Mouse (Mus musculus) forebrain, embryonic 11.5 days (tissue): ENCODE results near the gene Elmo2. TPM values are rescaled to one million over a fixed set of nuclear protein-coding genes. Genes with fewer than 3 reads are reported as not detected.

Experiments used
- ATAC-seq: fragments of 200-750 bp; cut with Nextera tagmentation; replicated peaks from 2 replicates; pipeline ENCODE4 v1.8.0; 2017; ENCODE audit warnings: moderate TSS enrichment; ENCODE audit not compliant: low FRiP score
- DNase-seq: peaks from one replicate; pipeline ENCODE4 v3.0.0-alpha.2; 2017; ENCODE audit warnings: low spot score
- H3K27ac ChIP-seq: fragments of 300-500 bp; sonication (generic); 2 replicates; pipeline ENCODE4 v1.5.1; 2014; ENCODE audit warnings: low read depth, low read length
- H3K27me3 ChIP-seq: fragments of 300-500 bp; sonication (generic); 2 replicates; pipeline ENCODE4 v1.6.1; 2014; ENCODE audit warnings: mild to moderate bottlenecking, low read length, mixed read lengths; ENCODE audit not compliant: control insufficient read depth, insufficient read depth
- H3K36me3 ChIP-seq: fragments of 300-500 bp; sonication (generic); 2 replicates; pipeline ENCODE4 v1.6.1; 2014; ENCODE audit warnings: mild to moderate bottlenecking, low read length, moderate library complexity, mixed read lengths; ENCODE audit not compliant: control insufficient read depth, insufficient read depth
- H3K4me1 ChIP-seq: fragments of 300-500 bp; sonication (generic); replicated peaks from 2 replicates; pipeline ENCODE4 v1.6.1; 2014; ENCODE audit warnings: low read length, mixed read lengths; ENCODE audit not compliant: control insufficient read depth, insufficient read depth
- H3K4me2 ChIP-seq: fragments of 300-500 bp; sonication (generic); 2 replicates; pipeline ENCODE4 v1.6.1; 2014; ENCODE audit warnings: low read depth, mild to moderate bottlenecking, low read length, moderate library complexity, mixed read lengths; ENCODE audit not compliant: severe bottlenecking
- H3K4me3 ChIP-seq: fragments of 300-500 bp; sonication (generic); 2 replicates; pipeline ENCODE4 v1.5.1; 2014; ENCODE audit warnings: low read depth, low read length
- H3K9ac ChIP-seq: fragments of 300-500 bp; sonication (generic); 2 replicates; pipeline ENCODE4 v1.6.1; 2014; ENCODE audit warnings: low read length
- H3K9me3 ChIP-seq: fragments of 300-500 bp; sonication (generic); 2 replicates; pipeline ENCODE4 v1.6.1; 2016; ENCODE audit warnings: low read length, mixed read lengths; ENCODE audit not compliant: control insufficient read depth
- WGBS: fragments of 180-500 bp; shearing (Covaris S2); extraction: QIAGEN DNeasy Blood & Tissue Kit; methylation state at CpG from one replicate; pipeline ENCODE4 v1.1.7; 2014; 5-methylcytosine and 5-hydroxymethylcytosine counted together
- polyA plus RNA-seq: library from polyadenylated mRNA; unstranded; fragments of >200 nt; fragmentation: Nextera tagmentation; extraction: Ambion mirVana; gene quantifications from 2 replicates; pipeline ENCODE4 v1.2.1, GENCODE M21; 2014

Gene Elmo2
- polyA plus RNA-seq, 1 experiment from 2014 or later: 95.4 TPM

DNA sequence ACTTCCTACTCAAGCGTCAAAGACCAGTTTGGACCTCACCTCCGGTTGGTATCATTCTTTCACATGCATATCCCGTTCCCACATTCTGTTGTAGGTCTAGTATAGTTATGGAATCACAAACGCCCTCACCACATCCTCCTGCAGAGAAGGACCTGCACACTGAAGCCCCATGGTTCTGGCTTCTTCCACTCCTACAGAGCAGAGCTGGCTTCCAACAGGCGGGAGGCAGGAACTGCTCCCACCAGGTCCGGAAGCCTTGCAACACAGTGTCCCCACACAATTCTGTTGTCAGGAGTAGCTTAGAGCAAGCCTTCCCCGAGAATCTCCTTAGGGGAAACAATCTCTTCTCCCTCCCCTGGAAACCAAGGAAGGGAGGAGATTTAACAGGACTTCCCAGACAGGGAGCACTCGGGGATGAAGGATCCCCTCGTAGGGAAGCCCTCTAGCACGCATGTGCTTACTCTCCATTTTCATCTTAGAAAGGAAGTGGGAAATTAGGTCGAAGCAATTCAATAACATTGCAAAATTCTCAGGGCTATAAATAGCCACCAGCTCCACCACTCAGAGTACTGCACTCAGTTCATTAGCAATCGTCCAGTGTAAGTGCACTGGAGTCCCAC is 5.6 kb downstream of the Elmo2 start:
- Histone ChIP-seq H3K27ac (no peak overlapping the region), H3K9ac (no peak overlapping the region), H3K9me3 (no peaks in the 10 kb centered on the region), H3K4me1 (peaks cover 38% of the 10 kb centered on the region), H3K4me2 (no peak overlapping the region), H3K36me3 (no peaks in the 10 kb centered on the region; the same call in 1 of the 2 replicates), H3K4me3 (no peak overlapping the region), H3K27me3 (no peaks in the 10 kb centered on the region; the same call in 1 of the 2 replicates)
- DNase-seq (no peak), ATAC-seq (no peak)
- 76% methylated on average over 12 of the region's 12 CpGs for WGBS

- Histone ChIP-seq H3K27ac (no peak overlapping the region), H3K9me3 (no peaks in the 10 kb centered on the region), H3K27me3 (no peaks in the 10 kb centered on the region; the same call in none of the 2 replicates), H3K36me3 (peaks cover 2% of the 10 kb centered on the region; the same call in 1 of the 2 replicates), H3K4me2 (no peak overlapping the region), H3K9ac (no peak overlapping the region), H3K4me3 (no peak overlapping the region), H3K4me1 (peaks cover 37% of the 10 kb centered on the region)
- ATAC-seq (no peak), DNase-seq (no peak)
- 85% methylated on average over 4 of the region's 4 CpGs for WGBS
Observed at GRCm38 (mm10) chr2:165319503-165319902, 6.8 kb downstream of the Elmo2 start.

DNA sequence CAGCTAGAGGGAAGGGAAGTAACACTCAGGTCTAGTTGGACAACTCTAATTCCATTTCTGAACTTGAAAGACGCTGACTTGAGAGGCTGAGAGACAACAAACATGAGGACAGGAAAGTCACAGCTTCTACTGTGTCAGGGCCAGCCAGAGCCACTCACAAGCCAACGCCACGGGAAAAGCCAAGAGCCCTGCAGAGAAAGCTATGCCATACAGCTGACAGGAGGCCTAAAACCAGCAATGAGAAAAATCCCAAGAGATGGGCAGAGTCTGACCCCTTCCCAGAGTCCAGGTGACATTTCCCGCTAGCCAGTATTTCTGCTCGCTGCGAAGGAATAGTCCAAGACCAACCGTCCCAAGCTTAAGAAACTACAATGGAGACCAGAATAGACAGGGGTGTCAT is 7.3 kb downstream of the Elmo2 start:
- Histone ChIP-seq H3K9ac (no peak overlapping the region), H3K4me1 (peaks cover 33% of the 10 kb centered on the region), H3K4me3 (no peak overlapping the region), H3K9me3 (no peaks in the 10 kb centered on the region), H3K36me3 (peaks cover 2% of the 10 kb centered on the region; the same call in 1 of the 2 replicates), H3K27ac (no peak overlapping the region), H3K27me3 (no peaks in the 10 kb centered on the region; the same call in none of the 2 replicates), H3K4me2 (no peak overlapping the region)
- ATAC-seq: no peak
- WGBS: 89% methylated on average over 7 of the region's 7 CpGs
- DNase-seq: no peak

GRCm38 (mm10) chr2:165317621-165318263 is 8.5 kb downstream of the Elmo2 start:
- H3K9ac ChIP-seq: no peak overlapping the region; the same call in 1 of the 2 replicates
- H3K36me3 ChIP-seq: peaks cover 2% of the 10 kb centered on the region; the same call in 1 of the 2 replicates
- no peak for DNase-seq
- H3K4me1 ChIP-seq: peaks cover 33% of the 10 kb centered on the region
- H3K9me3 ChIP-seq: no peaks in the 10 kb centered on the region
- H3K27me3 ChIP-seq: no peaks in the 10 kb centered on the region; the same call in none of the 2 replicates
- peak overlapping the region; percentile 40 for H3K4me2 ChIP-seq
- 49% methylated on average over 16 of the region's 16 CpGs for WGBS
- no peak for ATAC-seq
- H3K4me3 ChIP-seq: no peak overlapping the region
- H3K27ac ChIP-seq: peak overlapping the region; percentile 88

DNA sequence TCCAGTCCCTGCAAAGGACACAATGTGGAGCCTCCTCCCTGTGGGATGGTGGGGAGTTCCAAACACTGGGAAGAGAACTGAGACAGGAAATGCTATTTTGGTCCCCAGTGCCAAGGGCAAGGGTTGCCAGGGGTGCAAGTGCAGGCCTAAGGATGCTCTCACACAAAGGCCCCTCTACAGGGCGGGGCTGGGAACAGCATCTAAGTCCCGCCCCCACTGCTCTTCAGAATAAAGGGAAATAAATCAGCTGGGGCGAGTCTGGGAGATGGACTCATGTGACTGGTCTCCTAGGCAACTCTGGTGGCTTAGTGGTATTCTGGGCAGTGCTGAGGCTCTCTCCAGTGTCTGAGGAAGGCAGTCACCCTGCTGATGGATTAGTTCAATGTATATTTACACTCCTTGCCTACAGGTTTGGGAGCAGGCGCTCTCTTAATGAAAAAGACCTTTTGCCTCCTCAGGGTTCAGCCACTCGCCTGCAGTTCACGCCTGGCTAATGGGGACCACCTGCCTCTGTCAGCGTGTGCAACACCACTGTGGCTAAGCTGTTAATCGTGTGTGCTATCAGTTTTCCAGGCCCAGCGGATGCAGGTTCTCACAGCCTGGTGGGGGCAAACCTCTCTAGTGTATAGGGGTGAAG is 9.3 kb downstream of the Elmo2 start:
- H3K4me1 ChIP-seq: peaks cover 33% of the 10 kb centered on the region
- no peak overlapping the region for H3K4me3 ChIP-seq
- peak overlapping the region; percentile 40 for H3K4me2 ChIP-seq
- DNase-seq: peak; percentile 85
- WGBS: 5% methylated on average over 9 of the region's 9 CpGs
- peak overlapping the region; percentile 35 for H3K9ac ChIP-seq
- peak overlapping the region; percentile 88 for H3K27ac ChIP-seq
- peak; percentile 94 for ATAC-seq
- H3K9me3 ChIP-seq: no peaks in the 10 kb centered on the region
- H3K36me3 ChIP-seq: peaks cover 2% of the 10 kb centered on the region; the same call in 1 of the 2 replicates
- no peaks in the 10 kb centered on the region; the same call in none of the 2 replicates for H3K27me3 ChIP-seq

DNA sequence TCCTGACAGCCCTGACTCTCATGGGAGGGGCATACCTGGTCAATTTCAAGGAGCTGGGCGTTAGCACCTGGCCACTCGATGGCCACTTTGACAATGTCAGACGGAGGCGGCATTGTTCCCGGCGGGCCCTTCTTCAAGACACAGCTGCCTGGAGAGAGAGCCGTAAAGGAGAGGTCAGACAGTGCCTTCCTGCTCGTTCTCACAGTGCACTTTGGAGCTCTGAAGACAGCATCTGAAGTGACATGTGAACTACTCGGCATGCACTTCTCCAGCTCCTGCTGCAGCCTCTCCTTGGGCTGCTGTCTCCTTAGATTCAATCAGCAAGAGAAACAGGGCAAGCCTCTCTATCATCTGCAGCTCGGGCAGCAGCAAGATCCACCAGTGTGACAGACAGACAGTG is 10.1 kb downstream of the Elmo2 start:
- H3K4me1 ChIP-seq: peaks cover 27% of the 10 kb centered on the region
- H3K36me3 ChIP-seq: peaks cover 4% of the 10 kb centered on the region; the same call in 1 of the 2 replicates
- no peak overlapping the region for H3K4me2 ChIP-seq
- no peak overlapping the region for H3K4me3 ChIP-seq
- peak overlapping the region; percentile 88 for H3K27ac ChIP-seq
- peak overlapping the region; percentile 35 for H3K9ac ChIP-seq
- ATAC-seq (no peak; the same call in 1 of the 2 replicates), DNase-seq (no peak)
- H3K27me3 ChIP-seq: no peaks in the 10 kb centered on the region; the same call in none of the 2 replicates
- H3K9me3 ChIP-seq: no peaks in the 10 kb centered on the region
- 56% methylated on average over 10 of the region's 10 CpGs for WGBS

DNA sequence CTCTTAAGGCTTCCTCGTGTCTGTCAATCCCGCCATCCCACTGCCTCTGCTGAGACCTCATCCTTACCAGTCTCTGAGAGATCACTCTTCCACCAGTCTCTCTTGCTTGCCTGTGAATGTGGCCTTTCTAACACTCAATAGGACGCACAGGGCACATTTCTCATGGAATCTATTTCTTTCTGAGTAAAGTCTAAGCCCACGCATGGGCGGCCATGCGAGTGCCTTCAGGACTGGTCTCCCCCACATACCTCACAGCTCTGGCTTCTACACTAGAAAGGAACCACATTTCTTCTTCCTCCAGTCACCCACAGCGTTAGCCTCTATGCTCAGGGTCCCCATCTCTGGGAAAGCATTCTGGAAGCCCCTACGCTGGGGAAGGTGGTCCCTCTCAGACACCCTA is 12.1 kb downstream of the Elmo2 start:
- DNase-seq: no peak
- no peak for ATAC-seq
- peaks cover 4% of the 10 kb centered on the region; the same call in 1 of the 2 replicates for H3K36me3 ChIP-seq
- no peak overlapping the region for H3K27ac ChIP-seq
- H3K27me3 ChIP-seq: no peaks in the 10 kb centered on the region; the same call in 1 of the 2 replicates
- no peaks in the 10 kb centered on the region for H3K9me3 ChIP-seq
- no peak overlapping the region for H3K4me2 ChIP-seq
- WGBS: 82% methylated on average over 8 of the region's 8 CpGs
- H3K4me1 ChIP-seq: peaks cover 37% of the 10 kb centered on the region
- no peak overlapping the region for H3K4me3 ChIP-seq
- H3K9ac ChIP-seq: no peak overlapping the region

GRCm38 (mm10) chr2:165312381-165312780 is 13.9 kb downstream of the Elmo2 start:
- H3K9me3 ChIP-seq: no peaks in the 10 kb centered on the region
- peaks cover 4% of the 10 kb centered on the region; the same call in 1 of the 2 replicates for H3K36me3 ChIP-seq
- H3K4me1 ChIP-seq: peaks cover 27% of the 10 kb centered on the region
- H3K4me2 ChIP-seq: no peak overlapping the region
- H3K27ac ChIP-seq: no peak overlapping the region
- no peak overlapping the region for H3K9ac ChIP-seq
- 65% methylated on average over 7 of the region's 7 CpGs for WGBS
- H3K27me3 ChIP-seq: no peaks in the 10 kb centered on the region; the same call in 1 of the 2 replicates
- no peak overlapping the region for H3K4me3 ChIP-seq
- no peak for ATAC-seq
- no peak for DNase-seq
